Mouse (Mus musculus) midbrain, postnatal 0 days (tissue): ENCODE measurements at regions not wholly inside any gene's neighbourhood (a gene's known extent, or its start where the extent isn't known, plus 50 kb on each side); places are given as distances from the start of the nearest gene placed in this dataset.
A peak's percentile ranks its signal among the peaks of the same experiment; 100 is the strongest.

Source experiments
- ATAC-seq: fragments of 200-750 bp; cut with Nextera tagmentation; 2 replicates; pipeline ENCODE4 v1.8.0; 2017; ENCODE audit warnings: moderate number of reproducible peaks, mild to moderate bottlenecking, moderate TSS enrichment, moderate library complexity; ENCODE audit not compliant: low FRiP score
- DNase-seq: peaks from one replicate; pipeline ENCODE4 v3.0.0-alpha.2; 2015; ENCODE audit warnings: low spot score
- H3K27ac ChIP-seq: fragments of 300-500 bp; sonication (generic); 2 replicates; pipeline ENCODE4 v1.5.1; 2014; ENCODE audit warnings: low read depth, mild to moderate bottlenecking, low read length, mixed read lengths
- H3K27me3 ChIP-seq: fragments of 300-500 bp; sonication (generic); 2 replicates; pipeline ENCODE4 v1.6.1; 2014; ENCODE audit warnings: low read length, control low read depth, mixed read lengths; ENCODE audit not compliant: insufficient read depth
- H3K36me3 ChIP-seq: fragments of 300-500 bp; sonication (generic); 2 replicates; pipeline ENCODE4 v1.6.1; 2014; ENCODE audit warnings: low read length, control low read depth, mixed read lengths; ENCODE audit not compliant: insufficient read depth
- H3K4me1 ChIP-seq: fragments of 300-500 bp; sonication (generic); 2 replicates; pipeline ENCODE4 v1.6.1; 2014; ENCODE audit warnings: mild to moderate bottlenecking, control low read depth, antibody characterized with exemption, low read length, mixed read lengths; ENCODE audit not compliant: insufficient read depth
- H3K4me2 ChIP-seq: fragments of 300-500 bp; sonication (generic); 2 replicates; pipeline ENCODE4 v1.6.1; 2014; ENCODE audit warnings: low read depth, mild to moderate bottlenecking, low read length, mixed read lengths; ENCODE audit not compliant: poor library complexity, severe bottlenecking
- H3K4me3 ChIP-seq: fragments of 300-500 bp; sonication (generic); 2 replicates; pipeline ENCODE4 v1.5.1; 2014; ENCODE audit warnings: low read depth, mild to moderate bottlenecking, low read length, moderate library complexity
- H3K9ac ChIP-seq: fragments of 300-500 bp; sonication (generic); replicated peaks from 2 replicates; pipeline ENCODE4 v1.6.1; 2014; ENCODE audit warnings: mild to moderate bottlenecking, low read length, moderate library complexity, mixed read lengths; ENCODE audit not compliant: poor library complexity, severe bottlenecking
- H3K9me3 ChIP-seq: fragments of 300-500 bp; sonication (generic); 2 replicates; pipeline ENCODE4 v1.6.1; 2016; ENCODE audit warnings: low read length, control low read depth
- CTCF ChIP-seq: IDR thresholded peaks from 2 replicates; pipeline ENCODE4 v1.5.1; 2016; ENCODE audit warnings: antibody characterized with exemption, mild to moderate bottlenecking
- WGBS: fragments of 180-500 bp; shearing (Covaris S2); extraction: QIAGEN DNeasy Blood & Tissue Kit; methylation state at CpG from one replicate; pipeline ENCODE4 v1.1.7; 2014; 5-methylcytosine and 5-hydroxymethylcytosine counted together

DNA sequence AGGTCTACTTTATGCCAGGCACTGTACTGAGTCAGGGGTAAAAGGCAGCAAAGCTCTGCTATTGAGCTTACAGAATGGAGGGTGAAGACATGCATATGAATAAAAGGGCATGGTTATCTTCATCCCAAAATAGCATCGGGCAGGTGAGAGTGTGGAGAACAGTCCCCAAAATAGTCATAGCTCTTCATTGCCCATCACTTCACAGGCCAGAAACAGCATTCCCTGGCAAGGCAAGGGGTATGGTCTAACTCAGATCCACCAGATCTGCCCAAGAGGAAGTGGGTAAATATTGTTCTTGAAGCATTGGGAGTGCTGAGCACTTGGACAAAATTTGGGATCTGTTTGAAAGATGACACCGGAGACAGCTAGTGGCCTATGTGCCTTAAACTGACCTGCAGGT lies 99.1 kb downstream of the Tmem170b start:
- WGBS, result 93% methylated on average over 2 of the region's 2 CpGs
- ATAC-seq, result no peak

DNA sequence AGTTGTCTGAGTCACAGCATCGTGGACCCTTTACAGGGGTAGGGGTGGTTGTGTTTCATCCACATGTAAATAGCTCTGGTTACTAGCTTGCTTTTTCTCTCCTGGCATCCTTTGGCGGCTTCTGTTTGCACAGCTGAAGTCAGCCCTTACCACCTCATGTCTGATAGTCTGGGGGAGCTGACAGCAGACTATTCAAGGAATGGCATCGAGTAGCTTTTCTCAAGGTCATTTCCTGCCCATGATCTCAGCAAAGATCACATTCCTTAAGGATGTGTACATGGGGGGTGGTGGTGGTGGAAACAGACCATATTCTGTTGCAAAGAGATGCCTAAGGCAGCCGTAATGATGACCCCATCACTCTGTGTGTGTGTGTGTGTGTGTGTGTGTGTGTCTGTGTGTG lies 99.9 kb downstream of the Tmem170b start:
- Histone ChIP-seq H3K4me1 (no peaks in the 10 kb centered on the region), H3K4me2 (no peak overlapping the region), H3K4me3 (no peak overlapping the region), H3K9me3 (no peaks in the 10 kb centered on the region), H3K27ac (no peak overlapping the region), H3K36me3 (no peaks in the 10 kb centered on the region), H3K27me3 (no peaks in the 10 kb centered on the region), H3K9ac (no peak overlapping the region)
- ATAC-seq, result no peak
- no peak for TF ChIP-seq CTCF
- DNase-seq, result no peak
- WGBS, result 68% methylated on average over 4 of the region's 4 CpGs

More for the DNA sequence above, 99.1 kb downstream of the Tmem170b start:
- Histone ChIP-seq H3K4me3 (no peak overlapping the region), H3K27me3 (no peaks in the 10 kb centered on the region), H3K4me2 (no peak overlapping the region), H3K27ac (no peak overlapping the region), H3K9ac (no peak overlapping the region), H3K9me3 (no peaks in the 10 kb centered on the region), H3K36me3 (no peaks in the 10 kb centered on the region), H3K4me1 (no peaks in the 10 kb centered on the region)
- DNase-seq, result no peak
- TF ChIP-seq CTCF, result no peak

GRCm38 (mm10) chr13:41707811-41708210 lies 102.1 kb downstream of the Tmem170b start:
- no peak for TF ChIP-seq CTCF
- WGBS, result 87% methylated on average over 7 of the region's 7 CpGs
- Histone ChIP-seq H3K4me3 (no peak overlapping the region), H3K9ac (no peak overlapping the region), H3K4me1 (no peaks in the 10 kb centered on the region), H3K27ac (no peak overlapping the region), H3K36me3 (no peaks in the 10 kb centered on the region), H3K9me3 (no peaks in the 10 kb centered on the region), H3K4me2 (no peak overlapping the region), H3K27me3 (no peaks in the 10 kb centered on the region)
- DNase-seq (no peak), ATAC-seq (no peak)

DNA sequence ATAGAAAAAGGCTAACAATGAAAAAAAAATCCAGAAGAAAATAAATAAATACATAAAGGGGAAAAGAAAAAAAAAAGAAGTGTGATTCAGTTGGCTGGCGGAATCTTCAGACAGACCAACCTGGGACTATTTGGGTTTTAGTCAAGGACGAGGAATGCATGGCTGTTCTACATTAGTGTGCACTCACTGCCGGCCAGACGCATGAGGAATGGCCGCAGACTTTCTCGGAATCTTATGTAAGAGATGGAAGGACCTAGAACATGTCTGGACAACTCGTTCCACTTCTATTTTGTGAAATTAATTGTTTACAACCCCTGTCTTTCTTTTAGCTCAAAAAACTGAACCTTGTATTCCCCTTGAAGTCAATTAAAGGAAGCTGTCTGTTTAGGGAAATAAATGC lies 103.4 kb downstream of the Tmem170b start:
- Histone ChIP-seq H3K4me2 (no peak overlapping the region), H3K4me1 (no peaks in the 10 kb centered on the region), H3K9me3 (no peaks in the 10 kb centered on the region), H3K4me3 (no peak overlapping the region), H3K36me3 (no peaks in the 10 kb centered on the region), H3K27me3 (no peaks in the 10 kb centered on the region), H3K27ac (no peak overlapping the region), H3K9ac (no peak overlapping the region)
- no peak for DNase-seq
- WGBS, result 66% methylated on average over 7 of the region's 7 CpGs
- ATAC-seq, result no peak
- no peak for TF ChIP-seq CTCF

DNA sequence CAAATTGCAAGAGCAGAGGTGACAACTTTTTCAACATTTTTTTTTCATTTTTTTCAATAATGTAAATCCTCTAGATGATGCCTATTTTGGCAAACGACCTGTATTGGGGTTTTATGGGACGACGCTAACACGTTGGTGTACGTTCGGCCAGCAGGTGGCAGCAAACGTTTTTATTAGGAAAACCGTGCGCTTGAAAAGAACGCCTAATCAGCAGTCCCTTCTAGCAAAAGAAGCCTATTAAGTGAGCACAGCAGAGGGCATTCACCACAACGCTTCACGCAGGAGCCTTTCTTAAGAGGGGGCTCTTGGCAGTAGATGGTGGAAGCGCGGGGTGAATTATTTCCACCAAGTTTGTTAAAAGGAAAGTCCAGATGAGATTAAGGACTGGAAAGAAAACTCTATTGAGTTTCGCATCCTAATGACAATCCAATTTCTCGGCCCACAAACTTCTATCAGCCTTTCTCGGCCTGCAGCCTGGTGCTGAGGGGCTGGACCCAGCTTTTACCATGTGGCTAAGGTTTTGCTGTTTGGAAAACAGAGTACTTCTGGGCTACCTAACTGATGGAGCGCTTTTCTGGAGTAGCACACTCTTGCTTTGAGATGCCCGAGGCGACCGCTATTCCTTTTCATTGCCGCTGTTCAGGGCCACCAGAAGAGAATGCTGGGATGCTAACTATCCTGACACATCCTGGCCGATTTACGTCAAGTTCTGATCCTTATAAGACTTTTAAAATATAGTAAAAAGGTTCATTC lies 103.9 kb downstream of the Tmem170b start:
- peak; percentile 97 for DNase-seq
- Histone ChIP-seq H3K4me3 (no peak overlapping the region), H3K27me3 (no peaks in the 10 kb centered on the region), H3K4me2 (peak overlapping the region; percentile 18; the same call in 1 of the 2 replicates), H3K27ac (no peak overlapping the region), H3K36me3 (no peaks in the 10 kb centered on the region), H3K4me1 (no peaks in the 10 kb centered on the region), H3K9ac (no peak overlapping the region), H3K9me3 (no peaks in the 10 kb centered on the region)
- ATAC-seq, result 0 out of 2 replicates have a peak, but pooled peaks have one; percentile 44
- WGBS, result 27% methylated on average over 24 of the region's 24 CpGs
- TF ChIP-seq CTCF, result peak; percentile 88

- Histone ChIP-seq H3K4me1 (no peaks in the 10 kb centered on the region), H3K9me3 (no peaks in the 10 kb centered on the region), H3K27ac (no peak overlapping the region), H3K9ac (no peak overlapping the region), H3K4me2 (no peak overlapping the region), H3K36me3 (no peaks in the 10 kb centered on the region), H3K27me3 (no peaks in the 10 kb centered on the region), H3K4me3 (no peak overlapping the region)
- ATAC-seq, result no peak
- 84% methylated on average over 8 of the region's 8 CpGs for WGBS
- no peak for TF ChIP-seq CTCF
- no peak for DNase-seq
These were observed 106.9 kb downstream of the Tmem170b start for GRCm38 (mm10) chr13:41712616-41713015.
